Mouse (Mus musculus): Measurements from ENCODE around the gene 1600014C10Rik. TPM values are rescaled to one million over a fixed set of nuclear protein-coding genes. Genes with fewer than 3 reads are reported as not detected.

Gene 1600014C10Rik
- total and polyA plus RNA-seq, 2 experiments from 2014 or later = 25.6 to 35.8 TPM

DNA sequence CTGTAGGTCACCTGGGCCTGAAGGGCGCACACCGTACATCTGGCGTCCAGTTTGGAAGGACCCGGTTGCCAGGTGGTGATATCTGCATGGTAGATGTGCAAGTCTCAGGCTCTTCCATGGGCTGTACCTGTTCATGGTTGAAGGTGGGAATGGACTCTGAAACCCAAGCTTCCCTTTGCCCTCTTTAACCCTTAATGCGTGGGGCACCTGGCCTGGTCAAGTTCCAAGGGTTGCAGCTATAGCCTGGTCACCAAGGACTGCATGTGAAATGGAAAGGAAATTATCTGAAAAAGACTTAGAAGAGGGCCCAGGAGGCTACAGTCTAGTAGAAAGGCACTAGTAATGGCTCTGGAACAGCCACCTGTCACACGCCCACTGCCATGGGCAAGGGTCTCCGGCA lies 37.8 kb downstream of the 1600014C10Rik start:
- no peaks in the 10 kb centered on the region for H3K27me3 ChIP-seq (ENCODE audit: insufficient read depth, low read length)
- H3K4me3 ChIP-seq (ENCODE audit: low read length) = no peak overlapping the region
- no peak for ATAC-seq
- TF ChIP-seq CTCF (IDR thresholded peaks at IDR 0.05; ENCODE audit: low read depth) = no peak
- H3K9me3 ChIP-seq (ENCODE audit: low read length) = no peaks in the 10 kb centered on the region
- no peak overlapping the region for H3K9ac ChIP-seq (replicated peaks; ENCODE audit: low read length)
- no peak overlapping the region for H3K4me2 ChIP-seq (ENCODE audit: low read depth, low read length)
- 94% methylated on average over 7 of the region's 7 CpGs for WGBS
- no peaks in the 10 kb centered on the region for H3K36me3 ChIP-seq (ENCODE audit: insufficient read depth, low read length)
- H3K27ac ChIP-seq = no peak overlapping the region
- DNase-seq (ENCODE audit: low spot score) = no peak
- H3K4me1 ChIP-seq (ENCODE audit: insufficient read depth, low read length) = no peaks in the 10 kb centered on the region

DNA sequence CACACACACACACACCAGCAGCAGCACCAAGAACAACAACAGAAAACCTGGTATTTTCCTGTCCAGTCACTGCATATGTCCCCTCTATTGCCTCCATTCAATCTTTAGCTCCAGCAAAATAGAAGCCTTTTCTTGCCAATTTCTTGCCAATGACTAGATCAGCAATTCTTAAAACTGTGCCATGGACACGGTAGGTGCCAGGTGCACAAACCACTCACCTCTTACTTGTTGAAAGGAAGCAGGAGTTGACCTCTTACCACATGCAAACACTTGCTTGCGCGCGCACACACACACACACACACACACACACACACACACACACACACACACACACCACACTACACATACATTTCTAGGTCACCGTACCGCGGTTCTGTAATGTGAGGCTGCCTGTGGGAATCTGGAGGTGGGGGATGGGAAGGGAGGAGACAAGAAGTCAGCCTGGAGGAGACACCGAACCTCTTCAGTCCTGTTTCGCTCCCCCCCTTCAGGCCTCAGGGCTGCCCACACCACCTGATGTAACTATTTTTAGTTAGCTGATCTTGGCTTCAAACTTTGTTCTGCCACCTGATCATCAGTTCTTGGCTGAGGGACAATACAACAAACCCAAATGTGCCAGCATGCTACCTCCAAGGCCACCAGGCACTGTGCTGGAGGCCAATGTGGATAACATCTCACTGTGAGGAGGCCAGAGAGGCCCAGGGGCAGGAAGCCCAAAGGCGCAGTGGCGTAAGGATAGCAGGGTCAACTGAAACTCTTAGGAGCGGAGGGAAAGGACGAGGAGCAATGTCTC lies 41.8 kb downstream of the 1600014C10Rik start:
- no peaks in the 10 kb centered on the region for H3K36me3 ChIP-seq (ENCODE audit: insufficient read depth, low read length)
- ATAC-seq (no peak), DNase-seq (ENCODE audit: low spot score) (no peak)
- H3K4me1 ChIP-seq (ENCODE audit: insufficient read depth, low read length) = no peaks in the 10 kb centered on the region
- no peak overlapping the region for H3K4me3 ChIP-seq (ENCODE audit: low read length)
- no peak overlapping the region for H3K9ac ChIP-seq (replicated peaks; ENCODE audit: low read length)
- H3K9me3 ChIP-seq (ENCODE audit: low read length) = no peaks in the 10 kb centered on the region
- H3K27me3 ChIP-seq (ENCODE audit: insufficient read depth, low read length) = no peaks in the 10 kb centered on the region
- WGBS = 82% methylated on average over 13 of the region's 13 CpGs
- TF ChIP-seq CTCF (IDR thresholded peaks at IDR 0.05; ENCODE audit: low read depth) = no peak
- no peak overlapping the region for H3K4me2 ChIP-seq (ENCODE audit: low read depth, low read length)
- H3K27ac ChIP-seq = no peak overlapping the region

DNA sequence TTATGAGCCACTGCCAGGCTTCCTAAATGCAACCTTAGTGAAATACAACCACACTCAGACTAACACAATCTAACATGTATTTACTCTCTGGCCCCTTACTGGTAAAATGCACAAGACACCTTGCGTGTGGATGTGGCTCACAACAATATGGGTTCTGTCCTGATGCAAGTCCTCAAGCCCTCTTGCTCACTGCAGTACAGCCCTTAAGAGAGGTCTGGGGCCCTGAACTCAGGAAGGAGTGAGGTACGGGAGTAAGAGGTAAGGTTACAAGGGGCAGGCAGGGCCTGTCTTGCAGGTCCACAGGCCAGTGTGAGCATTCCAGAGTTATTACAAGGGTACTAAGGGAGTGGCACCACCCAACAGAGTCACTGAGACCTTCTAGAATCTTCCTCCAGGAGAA lies 43.2 kb downstream of the 1600014C10Rik start:
- no peak for TF ChIP-seq CTCF (IDR thresholded peaks at IDR 0.05; ENCODE audit: low read depth)
- H3K27ac ChIP-seq = no peak overlapping the region
- no peaks in the 10 kb centered on the region for H3K27me3 ChIP-seq (ENCODE audit: insufficient read depth, low read length)
- H3K4me3 ChIP-seq (ENCODE audit: low read length) = no peak overlapping the region
- no peaks in the 10 kb centered on the region for H3K4me1 ChIP-seq (ENCODE audit: insufficient read depth, low read length)
- H3K4me2 ChIP-seq (ENCODE audit: low read depth, low read length) = peak overlapping the region; percentile 80; the same call in 1 of the 2 replicates
- 85% methylated on average over 2 of the region's 2 CpGs for WGBS
- no peaks in the 10 kb centered on the region for H3K9me3 ChIP-seq (ENCODE audit: low read length)
- no peak overlapping the region for H3K9ac ChIP-seq (replicated peaks; ENCODE audit: low read length)
- DNase-seq (ENCODE audit: low spot score) = no peak
- ATAC-seq = no peak
- H3K36me3 ChIP-seq (ENCODE audit: insufficient read depth, low read length) = no peaks in the 10 kb centered on the region

DNA sequence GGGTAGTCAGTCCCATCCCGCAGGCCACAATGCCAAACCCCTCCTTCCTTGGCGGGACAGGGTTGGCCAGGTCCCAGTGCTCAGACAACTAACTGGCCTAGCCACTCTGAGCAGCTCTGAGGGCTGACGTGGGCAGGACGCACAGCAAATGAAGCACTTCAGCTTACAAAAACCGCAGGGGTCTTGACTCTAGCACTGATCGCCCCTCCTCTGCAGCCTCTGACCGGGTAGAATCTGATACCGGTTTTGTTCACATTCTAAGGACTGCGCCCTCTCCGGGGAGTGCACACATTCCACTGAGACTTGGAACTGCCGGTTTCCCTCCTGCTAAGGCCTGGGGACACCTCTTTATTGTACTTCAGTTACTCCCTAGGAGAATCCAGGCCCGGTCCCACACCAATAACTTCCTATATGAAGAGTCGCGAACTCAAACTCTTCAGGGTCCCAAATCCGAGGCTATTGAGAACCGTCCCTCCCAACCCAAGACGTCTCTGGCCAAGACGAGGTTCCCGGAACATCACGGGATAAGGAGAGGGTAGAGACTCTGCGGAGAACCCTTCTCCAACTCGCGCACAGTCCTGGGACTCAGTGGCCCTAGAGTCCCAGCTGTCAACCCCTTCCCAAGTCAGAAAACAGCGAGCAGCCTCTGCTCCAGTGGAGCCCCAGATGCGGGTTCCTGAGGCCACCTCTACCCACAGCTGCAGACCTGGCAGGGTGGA lies 44.3 kb downstream of the 1600014C10Rik start:
- Histone ChIP-seq H3K4me1 (ENCODE audit: insufficient read depth, low read length) (no peaks in the 10 kb centered on the region), H3K9ac (replicated peaks; ENCODE audit: low read length) (peak overlapping the region; percentile 33), H3K36me3 (ENCODE audit: insufficient read depth, low read length) (no peaks in the 10 kb centered on the region), H3K27me3 (ENCODE audit: insufficient read depth, low read length) (no peaks in the 10 kb centered on the region), H3K9me3 (ENCODE audit: low read length) (no peaks in the 10 kb centered on the region), H3K4me2 (ENCODE audit: low read depth, low read length) (peak overlapping the region; percentile 80), H3K27ac (peak overlapping the region; percentile 2; the same call in 1 of the 2 replicates), H3K4me3 (ENCODE audit: low read length) (peak overlapping the region; percentile 39)
- no peak for TF ChIP-seq CTCF (IDR thresholded peaks at IDR 0.05; ENCODE audit: low read depth)
- ATAC-seq (peak; percentile 64), DNase-seq (ENCODE audit: low spot score) (peak; percentile 75)
- 0% methylated on average over 25 of the region's 25 CpGs for WGBS

DNA sequence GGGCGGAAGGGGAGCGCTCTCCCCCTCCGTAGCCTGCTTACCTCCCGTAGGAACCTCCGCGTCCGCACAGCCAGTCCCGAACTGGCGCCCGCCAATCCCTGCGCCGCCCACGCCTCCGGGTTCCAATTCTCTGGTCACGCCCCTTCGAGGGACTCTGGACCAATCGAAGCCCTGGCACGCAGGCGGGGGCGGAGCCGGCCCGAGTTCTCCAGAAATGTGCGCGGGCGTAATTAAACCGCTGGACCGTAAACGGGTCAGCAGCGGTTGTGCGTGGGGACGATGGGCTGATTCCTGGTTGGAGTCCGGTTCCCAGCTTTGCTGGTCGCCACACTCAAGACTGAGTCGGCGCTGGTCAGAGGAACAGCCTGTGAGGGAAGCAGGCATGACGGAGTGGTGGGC lies 44.9 kb downstream of the 1600014C10Rik start, which contains the start of gene Plekhf1:
TSS of gene Plekhf1 (minus strand) at position 117 of the 399 bp plus-strand sequence.
- ATAC-seq (peak; percentile 94), DNase-seq (ENCODE audit: low spot score) (peak; percentile 88)
- under 1% methylated on average over 36 of the region's 36 CpGs for WGBS
- H3K27me3 ChIP-seq (ENCODE audit: insufficient read depth, low read length) = no peaks in the 10 kb centered on the region
- no peak for TF ChIP-seq CTCF (IDR thresholded peaks at IDR 0.05; ENCODE audit: low read depth)
- peak within 1 kb of the TSS; percentile 39 for H3K4me3 ChIP-seq (ENCODE audit: low read length)
- peak within 1 kb of the TSS; percentile 33 for H3K9ac ChIP-seq (replicated peaks; ENCODE audit: low read length)
- no peaks in the 10 kb centered on the region for H3K4me1 ChIP-seq (ENCODE audit: insufficient read depth, low read length)
- peak within 1 kb of the TSS; percentile 80 for H3K4me2 ChIP-seq (ENCODE audit: low read depth, low read length)
- H3K27ac ChIP-seq = peak within 1 kb of the TSS; percentile 2; the same call in 1 of the 2 replicates
- H3K36me3 ChIP-seq (ENCODE audit: insufficient read depth, low read length) = no peaks in the 10 kb centered on the region
- no peaks in the 10 kb centered on the region for H3K9me3 ChIP-seq (ENCODE audit: low read length)

GRCm38 (mm10) chr7:38228329-38228728 lies 45.3 kb downstream of the 1600014C10Rik start:
- no peak overlapping the region for H3K9ac ChIP-seq (replicated peaks; ENCODE audit: low read length)
- peak overlapping the region; percentile 39 for H3K4me3 ChIP-seq (ENCODE audit: low read length)
- H3K9me3 ChIP-seq (ENCODE audit: low read length) = no peaks in the 10 kb centered on the region
- H3K4me1 ChIP-seq (ENCODE audit: insufficient read depth, low read length) = no peaks in the 10 kb centered on the region
- H3K27ac ChIP-seq = no peak overlapping the region
- no peaks in the 10 kb centered on the region for H3K36me3 ChIP-seq (ENCODE audit: insufficient read depth, low read length)
- no peak for TF ChIP-seq CTCF (IDR thresholded peaks at IDR 0.05; ENCODE audit: low read depth)
- ATAC-seq (no peak), DNase-seq (ENCODE audit: low spot score) (no peak)
- 28% methylated on average over 8 of the region's 8 CpGs for WGBS
- no peaks in the 10 kb centered on the region for H3K27me3 ChIP-seq (ENCODE audit: insufficient read depth, low read length)
- peak overlapping the region; percentile 80 for H3K4me2 ChIP-seq (ENCODE audit: low read depth, low read length)
